Mouse (Mus musculus) lung, embryonic 15.5 days (tissue): ENCODE data around the gene Tmed2. TPM values are rescaled to one million over a fixed set of nuclear protein-coding genes. Genes with fewer than 3 reads are reported as not detected.
A peak's percentile ranks its signal among the peaks of the same experiment; 100 is the strongest.

Source experiments
- ATAC-seq: fragments of 200-750 bp; cut with Nextera tagmentation; 2 replicates; pipeline ENCODE4 v1.8.0; 2017; ENCODE audit warnings: moderate number of reproducible peaks, borderline replicate concordance; ENCODE audit not compliant: low FRiP score, low TSS enrichment; ENCODE audit errors: extremely low read depth
- H3K27ac ChIP-seq: fragments of 300-500 bp; sonication (generic); 2 replicates; pipeline ENCODE4 v1.5.1; 2015; ENCODE audit warnings: moderate library complexity, mild to moderate bottlenecking, inconsistent platforms
- H3K27me3 ChIP-seq: fragments of 300-500 bp; sonication (generic); 2 replicates; pipeline ENCODE4 v1.6.1; 2015; ENCODE audit warnings: inconsistent platforms
- H3K36me3 ChIP-seq: fragments of 300-500 bp; sonication (generic); 2 replicates; pipeline ENCODE4 v1.6.1; 2015; ENCODE audit warnings: inconsistent platforms
- H3K4me1 ChIP-seq: fragments of 300-500 bp; sonication (generic); 2 replicates; pipeline ENCODE4 v1.6.1; 2015; ENCODE audit warnings: inconsistent platforms
- H3K4me2 ChIP-seq: fragments of 300-500 bp; sonication (generic); 2 replicates; pipeline ENCODE4 v1.6.1; 2015; ENCODE audit warnings: inconsistent platforms, mild to moderate bottlenecking, moderate library complexity
- H3K4me3 ChIP-seq: fragments of 300-500 bp; sonication (generic); 2 replicates; pipeline ENCODE4 v1.5.1; 2015; ENCODE audit warnings: mild to moderate bottlenecking, inconsistent platforms
- H3K9ac ChIP-seq: fragments of 300-500 bp; sonication (generic); 2 replicates; pipeline ENCODE4 v1.6.1; 2015; ENCODE audit warnings: inconsistent platforms
- H3K9me3 ChIP-seq: fragments of 300-500 bp; sonication (generic); 2 replicates; pipeline ENCODE4 v1.6.1; 2016; ENCODE audit warnings: inconsistent platforms
- WGBS: fragments of 180-500 bp; shearing (Covaris S2); methylation state at CpG from one replicate; pipeline ENCODE4 v1.1.7; 2015; 5-methylcytosine and 5-hydroxymethylcytosine counted together
- polyA plus RNA-seq: library from polyadenylated mRNA; unstranded; fragments of >200 nt; fragmentation: Nextera tagmentation; extraction: Ambion mirVana; gene quantifications from 2 replicates; pipeline ENCODE4 v1.2.1, GENCODE M21; 2015

Gene Tmed2
- polyA plus RNA-seq, 1 experiment from 2014 or later: 636 TPM

GRCm38 (mm10) chr5:124529191-124529651 lies 11.3 kb upstream of the Tmed2 start:
- peak overlapping the region; percentile 36; the same call in 1 of the 2 replicates for H3K9ac ChIP-seq
- no peak for ATAC-seq
- H3K4me1 ChIP-seq: peaks cover 42% of the 10 kb centered on the region
- WGBS: 18% methylated on average over 8 of the region's 8 CpGs
- H3K27ac ChIP-seq: peak overlapping the region; percentile 59
- no peaks in the 10 kb centered on the region for H3K9me3 ChIP-seq
- H3K4me3 ChIP-seq: peak overlapping the region; percentile 78
- peak overlapping the region; percentile 88 for H3K4me2 ChIP-seq
- no peaks in the 10 kb centered on the region for H3K36me3 ChIP-seq
- no peaks in the 10 kb centered on the region for H3K27me3 ChIP-seq

GRCm38 (mm10) chr5:124529697-124530096 lies 10.8 kb upstream of the Tmed2 start:
- Histone ChIP-seq H3K9me3 (no peaks in the 10 kb centered on the region), H3K4me2 (peak overlapping the region; percentile 88), H3K9ac (peak overlapping the region; percentile 62; the same call in 1 of the 2 replicates), H3K27ac (no peak overlapping the region; the same call in 1 of the 2 replicates), H3K4me3 (peak overlapping the region; percentile 78), H3K36me3 (no peaks in the 10 kb centered on the region), H3K27me3 (no peaks in the 10 kb centered on the region), H3K4me1 (peaks cover 42% of the 10 kb centered on the region)
- ATAC-seq: no peak
- WGBS: 40% methylated on average over 8 of the region's 8 CpGs

- Histone ChIP-seq H3K4me1 (peaks cover 42% of the 10 kb centered on the region), H3K27me3 (no peaks in the 10 kb centered on the region), H3K36me3 (no peaks in the 10 kb centered on the region), H3K4me2 (peak within 1 kb of the TSS; percentile 88), H3K9ac (peak within 1 kb of the TSS; percentile 62), H3K27ac (peak within 1 kb of the TSS; percentile 75), H3K9me3 (no peaks in the 10 kb centered on the region), H3K4me3 (peak within 1 kb of the TSS; percentile 78)
- peak; percentile 90 for ATAC-seq
- under 1% methylated on average over 93 of the region's 96 CpGs for WGBS
Observed at GRCm38 (mm10) chr5:124530655-124531582, 9.6 kb upstream of the Tmed2 start, which contains the start of gene Rilpl1. Gene Rilpl1 (minus strand): TSS chr5:124531391.

- Histone ChIP-seq H3K27ac (peak overlapping the region; percentile 75), H3K36me3 (no peaks in the 10 kb centered on the region), H3K4me2 (peak overlapping the region; percentile 88), H3K4me3 (peak overlapping the region; percentile 78), H3K9me3 (no peaks in the 10 kb centered on the region), H3K4me1 (peaks cover 43% of the 10 kb centered on the region), H3K27me3 (no peaks in the 10 kb centered on the region), H3K9ac (peak overlapping the region; percentile 62)
- peak; percentile 11; the same call in 1 of the 2 replicates for ATAC-seq
- 12% methylated on average over 14 of the region's 14 CpGs for WGBS
Observed at GRCm38 (mm10) chr5:124531583-124531930, 8.9 kb upstream of the Tmed2 start.

GRCm38 (mm10) chr5:124532451-124532850 lies 8.0 kb upstream of the Tmed2 start:
- Histone ChIP-seq H3K36me3 (no peaks in the 10 kb centered on the region), H3K27ac (peak overlapping the region; percentile 75), H3K4me3 (no peak overlapping the region), H3K9ac (no peak overlapping the region), H3K4me2 (no peak overlapping the region), H3K9me3 (no peaks in the 10 kb centered on the region), H3K27me3 (no peaks in the 10 kb centered on the region), H3K4me1 (peaks cover 49% of the 10 kb centered on the region)
- peak; percentile 39 for ATAC-seq
- 30% methylated on average over 7 of the region's 7 CpGs for WGBS

- Histone ChIP-seq H3K27me3 (no peaks in the 10 kb centered on the region), H3K36me3 (no peaks in the 10 kb centered on the region), H3K4me2 (no peak overlapping the region), H3K4me3 (no peak overlapping the region), H3K4me1 (peaks cover 28% of the 10 kb centered on the region), H3K27ac (no peak overlapping the region), H3K9me3 (no peaks in the 10 kb centered on the region), H3K9ac (no peak overlapping the region)
- ATAC-seq: no peak
- 51% methylated on average over 5 of the region's 5 CpGs for WGBS
Observed at GRCm38 (mm10) chr5:124535016-124535415, 5.5 kb upstream of the Tmed2 start.

- peaks cover 22% of the 10 kb centered on the region for H3K4me1 ChIP-seq
- no peak for ATAC-seq
- peak overlapping the region; percentile 47 for H3K4me2 ChIP-seq
- WGBS: 3% methylated on average over 17 of the region's 17 CpGs
- H3K36me3 ChIP-seq: no peaks in the 10 kb centered on the region
- peak overlapping the region; percentile 55; the same call in 1 of the 2 replicates for H3K27ac ChIP-seq
- no peaks in the 10 kb centered on the region for H3K9me3 ChIP-seq
- H3K4me3 ChIP-seq: peak overlapping the region; percentile 21; the same call in 1 of the 2 replicates
- H3K27me3 ChIP-seq: no peaks in the 10 kb centered on the region
- H3K9ac ChIP-seq: peak overlapping the region; percentile 27; the same call in 1 of the 2 replicates
Observed at GRCm38 (mm10) chr5:124536776-124537175, 3.7 kb upstream of the Tmed2 start.

- Histone ChIP-seq H3K9ac (no peak overlapping the region), H3K4me2 (no peak overlapping the region), H3K9me3 (no peaks in the 10 kb centered on the region), H3K27ac (no peak overlapping the region), H3K36me3 (peaks cover 11% of the 10 kb centered on the region), H3K4me1 (peaks cover 19% of the 10 kb centered on the region), H3K27me3 (no peaks in the 10 kb centered on the region), H3K4me3 (no peak overlapping the region)
- ATAC-seq: no peak
- 71% methylated on average over 15 of the region's 16 CpGs for WGBS
Observed at GRCm38 (mm10) chr5:124538813-124539792, 1.4 kb upstream of the Tmed2 start.

GRCm38 (mm10) chr5:124539905-124540304 lies 590 bp upstream of the Tmed2 start:
- no peak overlapping the region for H3K27ac ChIP-seq

GRCm38 (mm10) chr5:124540905-124541601 lies 558 bp downstream of the Tmed2 start:
- WGBS: under 1% methylated on average over 78 of the region's 89 CpGs
- no peaks in the 10 kb centered on the region for H3K9me3 ChIP-seq
- H3K36me3 ChIP-seq: peaks cover 31% of the 10 kb centered on the region
- peaks cover 19% of the 10 kb centered on the region for H3K4me1 ChIP-seq
- peak; percentile 73 for ATAC-seq
- H3K4me2 ChIP-seq: peak overlapping the region; percentile 65
- H3K27ac ChIP-seq: peak overlapping the region; percentile 85
- peak overlapping the region; percentile 85 for H3K9ac ChIP-seq
- H3K27me3 ChIP-seq: no peaks in the 10 kb centered on the region
- H3K4me3 ChIP-seq: peak overlapping the region; percentile 80

More at GRCm38 (mm10) chr5:124539905-124540304, 590 bp upstream of the Tmed2 start:
- peak overlapping the region; percentile 49 for H3K4me2 ChIP-seq
- no peaks in the 10 kb centered on the region for H3K9me3 ChIP-seq
- ATAC-seq: no peak
- peaks cover 19% of the 10 kb centered on the region for H3K36me3 ChIP-seq
- H3K27me3 ChIP-seq: no peaks in the 10 kb centered on the region
- no peak overlapping the region for H3K9ac ChIP-seq
- peaks cover 19% of the 10 kb centered on the region for H3K4me1 ChIP-seq
- peak overlapping the region; percentile 80 for H3K4me3 ChIP-seq
- 73% methylated on average over 4 of the region's 4 CpGs for WGBS

GRCm38 (mm10) chr5:124541602-124541973 lies 1.1 kb downstream of the Tmed2 start:
- Histone ChIP-seq H3K9ac (peak overlapping the region; percentile 85), H3K9me3 (no peaks in the 10 kb centered on the region), H3K36me3 (peaks cover 36% of the 10 kb centered on the region), H3K4me1 (peaks cover 18% of the 10 kb centered on the region), H3K4me2 (peak overlapping the region; percentile 65), H3K27me3 (no peaks in the 10 kb centered on the region), H3K4me3 (peak overlapping the region; percentile 80), H3K27ac (peak overlapping the region; percentile 85)
- 5% methylated on average over 8 of the region's 8 CpGs for WGBS
- no peak for ATAC-seq
